Mouse (Mus musculus): ENCODE results near the gene Prps2.
"Not testable (repeated sequence)": the region's sequence is repeated elsewhere in the genome, so short reads cannot be mapped to it uniquely, and the experiment has no call there.

Prps2 gene

DNA sequence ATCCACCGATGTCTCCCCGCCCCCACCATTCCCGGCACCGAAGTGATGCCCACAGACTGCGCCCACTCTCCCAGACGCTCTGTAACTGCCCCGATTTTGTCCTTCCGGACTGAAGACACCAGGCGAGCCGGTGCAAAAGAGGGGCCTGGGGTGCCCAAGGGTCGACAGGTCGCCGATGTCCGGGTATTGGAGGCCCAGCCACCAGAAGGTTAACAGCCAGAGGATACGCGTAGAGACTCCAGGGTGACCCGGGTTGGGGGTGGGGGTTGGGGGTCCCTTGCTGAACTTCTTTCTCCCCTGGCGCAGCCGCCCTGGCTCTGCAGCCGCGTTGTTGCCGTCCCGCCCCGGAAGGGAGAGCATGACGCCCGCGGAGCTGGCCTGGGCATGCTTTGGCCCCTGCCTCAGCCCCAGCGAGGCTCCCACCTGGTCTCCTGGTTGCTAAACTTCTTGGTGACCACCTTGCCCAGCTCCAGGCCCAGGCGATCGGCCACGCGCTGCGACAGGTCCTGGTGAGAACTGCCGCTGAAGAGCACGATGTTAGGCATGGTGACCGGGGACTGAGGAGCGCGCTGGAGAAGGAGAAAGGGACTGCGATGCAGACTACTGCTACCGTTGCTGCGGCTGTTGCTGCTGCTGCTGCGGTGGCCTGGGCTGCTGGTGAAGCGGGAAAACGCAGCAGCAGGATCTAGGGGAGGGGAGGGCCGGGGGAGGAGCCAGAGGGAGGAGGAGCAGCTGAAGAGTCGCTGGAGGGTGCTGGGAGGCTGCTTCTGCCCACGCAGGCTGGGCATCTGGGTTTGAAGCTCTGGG, at the start of gene Prps2:
Gene Prps2 (minus strand): TSS at position 703 of the 807 bp plus-strand sequence.
- peak; percentile 14 to 24 for DNase-seq (ENCODE audit: low spot score in 2 of 2)

DNA sequence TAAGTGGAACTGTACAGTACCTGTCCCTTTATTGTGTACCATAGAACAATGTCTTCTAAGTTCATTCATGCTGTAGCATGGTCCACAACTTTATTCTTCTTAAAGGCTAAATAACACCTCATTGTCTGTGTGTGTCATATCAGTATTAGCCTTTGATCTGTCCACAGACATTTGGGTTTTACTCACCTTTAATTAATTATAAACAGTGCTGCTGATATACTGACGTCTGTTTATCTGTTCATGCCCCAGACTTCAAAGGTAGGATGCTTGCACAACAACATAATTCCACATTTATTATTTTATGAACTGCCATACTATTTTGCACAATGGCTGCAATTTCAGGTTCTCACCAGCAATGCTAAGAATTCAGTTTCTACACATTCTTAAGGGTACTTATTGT, 35.1 kb upstream of the Prps2 start:
- DNase-seq (ENCODE audit: low spot score in 2 of 2) = no peak

DNA sequence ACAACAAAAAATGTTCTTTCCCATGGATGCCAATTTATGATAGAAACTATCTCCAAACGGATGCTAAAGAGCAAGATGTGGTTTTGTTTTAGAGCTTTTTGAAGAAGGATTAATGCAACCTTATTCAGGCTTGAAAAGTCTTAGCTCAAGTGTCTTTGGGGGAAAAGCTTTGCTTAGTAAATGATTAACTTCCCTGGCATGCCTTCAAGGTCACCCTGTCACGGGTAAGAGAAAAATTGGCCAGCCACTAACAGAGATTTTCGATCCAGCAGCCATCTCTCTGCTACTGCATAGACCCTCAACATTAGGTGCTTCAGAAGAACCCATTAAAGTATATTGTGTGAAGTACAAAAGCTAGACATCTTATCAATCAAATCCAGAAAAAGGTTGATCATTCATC, 12.4 kb upstream of the Prps2 start:
- DNase-seq (ENCODE audit: low spot score in 2 of 2) = no peak

DNA sequence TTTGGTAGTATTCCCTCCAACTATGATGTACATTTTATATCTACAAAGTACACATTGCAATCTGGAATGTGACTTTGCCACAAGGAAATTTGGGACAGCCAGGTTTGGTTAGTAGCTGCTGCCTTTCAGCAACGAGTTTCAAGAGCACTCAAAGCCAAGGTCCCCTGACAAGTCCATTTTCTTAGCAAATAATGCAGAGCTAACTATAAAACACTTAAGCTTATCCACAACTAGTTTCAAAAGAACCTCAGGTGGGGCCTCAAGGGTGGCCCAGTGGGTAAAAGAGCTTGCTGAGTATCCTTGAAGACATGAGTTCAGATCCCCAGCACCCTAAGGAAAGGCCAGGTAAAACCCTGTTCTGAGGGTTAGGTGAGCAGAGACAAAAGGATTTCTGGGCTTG, 4.1 kb upstream of the Prps2 start:
- no peak for DNase-seq (ENCODE audit: low spot score in 2 of 2)

DNA sequence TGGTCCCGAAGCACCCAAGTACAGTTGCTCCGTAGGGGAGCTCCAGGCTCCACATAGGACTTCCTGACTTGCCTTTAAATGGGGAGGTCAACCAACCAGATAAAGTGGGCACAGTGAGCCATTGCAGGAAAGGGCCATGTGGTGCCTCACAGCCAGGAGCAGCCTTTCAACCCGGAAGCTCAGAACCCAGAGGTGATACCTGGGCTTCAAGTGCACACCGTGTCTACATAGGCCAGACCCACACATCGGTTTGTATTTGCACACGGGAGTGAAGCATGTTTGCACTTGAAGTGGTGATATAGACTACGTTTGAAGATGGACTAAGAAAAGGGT, 271 bp upstream of the Prps2 start:
- no peak for DNase-seq (ENCODE audit: low spot score in 2 of 2)

DNA sequence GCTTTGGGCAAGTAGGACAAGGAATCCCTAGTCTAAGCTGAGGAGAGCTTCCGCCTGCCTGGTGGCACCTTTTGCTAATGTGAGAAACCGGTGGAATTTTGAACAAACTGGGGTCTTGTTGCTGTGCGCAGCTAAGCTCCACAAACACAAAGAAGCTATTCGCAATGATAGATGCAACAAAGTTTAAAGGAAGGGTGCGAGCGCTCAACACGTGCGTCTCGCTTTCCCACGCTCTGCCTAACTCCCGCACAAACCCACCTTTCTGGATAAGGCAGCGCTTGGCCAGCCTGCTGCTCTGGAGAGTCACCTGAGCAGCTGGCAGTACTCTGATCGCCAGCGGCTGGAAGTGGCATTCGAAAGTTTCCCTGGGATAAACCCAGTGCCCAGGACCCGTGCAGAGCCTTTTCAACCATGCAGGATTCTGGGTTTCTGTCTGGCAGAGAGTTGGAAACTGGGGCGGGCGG, 934 bp downstream of the Prps2 start:
- peak; percentile 2 to 8 for DNase-seq (ENCODE audit: low spot score in 2 of 2)

DNA sequence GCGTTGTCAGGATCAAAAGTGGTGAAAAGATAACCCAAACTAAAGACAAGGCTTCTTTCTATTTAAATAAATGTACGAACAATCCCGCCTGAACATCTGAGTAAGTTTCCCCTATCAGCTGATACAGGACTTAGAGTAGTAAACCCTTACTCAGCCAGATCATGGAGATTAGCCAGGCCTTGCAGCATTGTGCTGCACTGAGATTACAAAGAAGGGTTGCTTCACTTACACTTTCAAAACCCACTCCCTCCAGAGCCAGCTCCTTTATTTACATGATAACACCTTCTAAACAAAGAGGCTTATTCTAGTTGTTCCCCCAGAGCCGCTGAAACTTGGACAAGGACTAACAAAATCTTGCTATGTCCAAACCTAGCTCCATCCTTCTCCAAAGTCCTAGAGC, 2.5 kb downstream of the Prps2 start:
- no peak for DNase-seq (ENCODE audit: low spot score in 2 of 2)

DNA sequence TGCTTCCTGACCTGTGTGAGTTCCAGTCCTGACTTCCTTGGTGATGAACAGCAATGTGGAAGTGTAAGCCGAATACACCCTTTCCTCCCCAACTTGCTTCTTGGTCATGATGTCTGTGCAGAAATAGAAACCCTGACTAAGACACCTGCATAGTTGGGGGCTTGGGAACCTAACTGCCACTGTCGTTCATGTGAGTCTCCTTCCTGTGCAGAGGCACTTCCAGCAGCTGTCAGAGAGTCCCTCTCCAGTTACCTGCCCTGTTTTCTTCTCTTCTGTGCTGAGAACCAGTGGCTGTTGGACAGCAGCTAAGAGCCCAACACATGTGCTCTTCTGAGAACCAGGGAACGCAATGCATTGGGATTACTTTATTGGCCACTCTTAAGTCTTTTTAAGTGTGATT, 21.3 kb downstream of the Prps2 start:
- not testable (repeated sequence) for DNase-seq (ENCODE audit: low spot score in 2 of 2)

DNA sequence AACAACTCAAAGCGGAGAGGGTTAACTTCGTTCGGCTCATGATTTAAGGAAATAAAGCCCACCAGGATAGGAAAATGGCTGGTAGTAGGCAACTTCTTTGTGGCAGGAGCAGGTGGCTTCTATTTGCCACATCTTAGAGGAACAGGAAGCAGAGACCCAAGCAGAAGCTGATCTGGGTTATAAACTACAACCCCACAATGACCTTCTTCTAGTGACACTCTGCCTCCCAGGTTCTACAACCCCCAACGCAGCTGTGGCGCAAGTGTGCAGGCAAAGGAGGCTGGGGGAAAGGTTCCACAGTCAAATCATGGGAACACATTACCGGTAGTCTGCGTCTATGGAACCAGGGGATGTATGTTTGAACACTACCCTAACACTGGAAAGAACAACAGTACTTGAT, 22.8 kb downstream of the Prps2 start:
- DNase-seq (ENCODE audit: low spot score in 2 of 2) = no peak

DNA sequence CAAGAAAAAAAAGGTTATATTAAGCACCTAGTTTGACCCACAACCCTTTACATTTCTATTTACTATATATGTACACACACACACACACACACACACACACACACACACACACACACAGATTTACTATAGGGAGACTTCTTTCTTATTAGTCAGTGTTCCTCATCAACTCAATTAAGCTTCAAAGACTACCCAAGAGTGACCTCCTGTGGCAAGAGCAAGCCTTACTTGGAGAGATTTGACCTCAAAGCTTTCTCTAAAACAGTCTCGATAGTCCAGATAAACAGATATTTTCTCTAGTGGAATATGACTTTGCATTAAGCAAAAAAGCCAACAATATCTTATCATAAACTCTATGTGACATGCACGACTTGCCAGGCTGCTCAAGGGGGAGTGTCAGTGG, 25.1 kb downstream of the Prps2 start:
- DNase-seq (ENCODE audit: low spot score in 2 of 2) = no peak

DNA sequence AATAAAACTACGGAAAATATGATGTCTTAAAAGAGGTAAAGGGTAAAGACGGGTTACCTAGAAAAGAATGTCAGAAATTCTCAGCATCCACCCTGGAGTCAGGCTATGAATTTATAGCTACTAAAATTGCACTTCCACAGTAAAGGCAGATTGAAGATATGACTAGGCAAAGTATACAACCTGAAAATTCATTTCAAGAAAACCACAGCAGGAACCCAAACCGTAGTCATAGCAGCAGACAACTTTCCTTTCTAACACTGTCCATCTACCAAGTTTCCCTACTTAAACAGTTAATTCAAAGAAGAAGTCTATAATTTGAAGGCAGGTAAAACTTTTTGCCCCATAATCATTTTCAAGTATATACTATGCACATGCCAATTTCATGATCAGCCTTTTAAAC, 26.6 kb downstream of the Prps2 start:
- DNase-seq (ENCODE audit: low spot score in 2 of 2) = no peak

DNA sequence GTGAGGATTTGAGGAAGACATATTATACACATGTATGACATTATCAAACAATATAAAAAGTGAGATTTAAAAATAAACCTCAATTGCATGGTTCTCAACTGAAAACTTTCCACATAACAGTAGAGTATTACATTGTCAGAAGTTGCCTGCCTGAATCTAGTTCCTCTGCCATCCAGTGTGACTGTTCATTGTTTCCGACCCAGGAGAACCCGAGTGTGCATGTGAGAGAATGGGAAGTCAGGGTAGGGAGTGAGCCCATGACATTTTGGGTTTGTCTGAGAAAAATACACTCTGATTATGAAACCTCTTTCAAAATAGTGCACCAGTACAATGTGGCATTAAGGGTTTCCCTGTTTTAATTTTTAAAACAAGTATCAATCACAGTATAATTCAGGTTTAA, 28.9 kb downstream of the Prps2 start:
- DNase-seq (ENCODE audit: low spot score in 2 of 2) = no peak

DNA sequence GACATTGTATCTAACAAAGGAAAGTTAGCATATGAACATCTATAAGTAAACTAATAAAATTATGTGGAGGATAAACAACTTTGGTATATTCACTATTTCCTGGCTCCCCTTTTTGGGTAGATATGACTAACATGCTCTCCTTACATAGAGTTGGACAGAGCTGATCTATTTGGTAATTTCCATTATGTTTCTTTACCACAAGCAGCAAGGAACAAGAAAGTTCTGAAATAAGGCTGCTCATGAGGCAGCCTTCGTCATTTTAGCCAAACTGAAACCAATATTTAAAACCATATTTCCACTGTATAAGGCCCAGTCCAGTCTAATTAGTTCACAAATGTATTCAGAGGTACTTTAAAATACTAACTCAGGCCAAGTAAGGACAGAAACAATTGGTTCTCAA, 36.1 kb downstream of the Prps2 start:
- DNase-seq (ENCODE audit: low spot score in 2 of 2) = no peak

DNA sequence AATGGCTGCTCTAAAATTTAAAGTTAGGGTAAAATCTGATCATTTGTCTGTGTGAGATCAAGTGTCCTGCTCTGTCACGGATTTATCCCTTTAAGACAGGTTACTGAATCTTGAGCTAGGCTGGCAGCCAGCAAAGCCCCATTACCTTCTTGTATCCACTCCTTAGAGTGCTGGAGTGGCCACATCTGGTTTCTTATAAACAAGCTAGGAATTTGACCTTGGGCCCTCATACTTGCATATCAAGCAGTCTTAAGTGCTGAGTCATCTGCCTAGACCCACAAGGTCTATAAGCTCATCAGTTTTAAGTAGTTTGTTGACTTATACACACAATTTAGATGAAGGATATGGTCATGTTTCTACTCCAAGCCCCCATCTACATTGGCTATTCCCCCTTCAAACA, 38.2 kb downstream of the Prps2 start:
- no peak for DNase-seq (ENCODE audit: low spot score in 2 of 2)

DNA sequence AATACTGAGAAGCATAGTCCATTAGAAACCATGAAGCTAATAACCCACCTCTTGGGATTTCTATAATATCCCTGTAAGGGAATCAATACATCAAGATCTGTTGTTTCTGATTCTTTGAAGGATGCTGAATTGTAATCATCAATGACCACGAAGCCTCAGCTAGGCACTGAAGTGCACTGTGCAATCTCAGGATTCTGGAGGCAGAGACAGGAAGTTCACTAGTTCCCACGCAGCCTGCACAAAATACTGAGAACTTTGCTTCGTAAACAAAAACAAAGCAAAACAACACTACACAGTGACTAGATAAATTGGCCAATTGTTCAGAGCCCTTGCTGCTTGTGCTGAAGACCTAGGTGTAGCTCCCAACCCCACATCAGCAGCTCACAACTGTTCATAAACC, 40.7 kb downstream of the Prps2 start:
- DNase-seq (ENCODE audit: low spot score in 2 of 2) = no peak

DNA sequence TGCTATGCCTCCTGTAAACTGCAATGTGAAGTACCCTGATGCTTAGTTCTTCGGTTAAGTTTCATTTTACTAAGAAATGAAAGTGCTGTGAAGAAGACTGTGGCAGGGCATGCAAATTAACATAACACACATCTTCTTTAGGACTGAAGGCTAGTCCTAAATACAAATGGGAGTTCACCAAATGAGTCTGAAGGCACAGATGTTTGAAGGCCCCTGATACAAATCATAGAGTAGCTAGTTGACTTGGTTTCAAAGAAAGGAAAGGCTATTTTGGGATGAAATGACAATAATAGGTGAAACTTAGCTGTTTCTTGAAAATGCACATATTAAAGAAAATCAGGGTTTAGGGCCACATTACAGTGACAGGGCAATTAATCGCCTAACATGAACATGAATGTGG, 42.4 kb downstream of the Prps2 start:
- DNase-seq (ENCODE audit: low spot score in 2 of 2) = no peak

DNA sequence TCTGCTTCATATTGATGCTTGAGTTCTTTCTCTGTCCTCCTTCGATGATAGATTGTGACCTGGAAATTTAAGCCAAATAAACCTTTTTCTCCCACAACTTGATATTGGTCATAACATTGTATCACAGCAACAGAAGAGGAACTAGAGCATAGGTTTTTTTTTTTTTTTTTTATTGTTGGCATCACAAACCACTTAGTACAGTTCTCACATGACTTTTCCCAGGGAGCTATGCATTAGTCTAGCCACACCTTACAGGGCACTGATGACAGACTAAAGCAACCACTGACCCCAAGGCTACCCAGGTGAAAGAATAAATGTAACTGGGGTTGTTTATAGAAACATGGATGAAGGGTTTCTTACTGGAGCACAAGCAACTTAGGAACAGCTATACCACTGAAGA, 44.6 kb downstream of the Prps2 start:
- no peak for DNase-seq (ENCODE audit: low spot score in 2 of 2)

DNA sequence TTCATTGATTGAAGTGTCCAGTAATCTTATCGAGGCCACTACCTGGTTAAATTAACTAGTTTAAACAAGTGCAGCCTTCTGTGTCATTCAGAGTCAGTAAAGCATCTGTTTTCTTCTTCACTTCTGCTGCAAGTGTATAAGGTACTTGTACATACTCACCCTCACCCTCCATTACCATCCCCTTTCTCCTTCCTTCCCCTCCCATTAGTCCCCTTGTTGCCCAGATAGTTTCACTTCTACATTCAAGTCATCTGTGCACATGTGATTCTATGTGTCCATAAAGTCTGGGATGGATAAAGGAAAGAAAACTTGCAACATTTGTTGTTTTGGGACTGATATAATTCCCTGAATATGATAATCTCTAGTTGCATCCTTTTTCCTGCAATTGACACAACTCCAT, 48.0 kb downstream of the Prps2 start:
- no peak for DNase-seq (ENCODE audit: low spot score in 2 of 2)

DNA sequence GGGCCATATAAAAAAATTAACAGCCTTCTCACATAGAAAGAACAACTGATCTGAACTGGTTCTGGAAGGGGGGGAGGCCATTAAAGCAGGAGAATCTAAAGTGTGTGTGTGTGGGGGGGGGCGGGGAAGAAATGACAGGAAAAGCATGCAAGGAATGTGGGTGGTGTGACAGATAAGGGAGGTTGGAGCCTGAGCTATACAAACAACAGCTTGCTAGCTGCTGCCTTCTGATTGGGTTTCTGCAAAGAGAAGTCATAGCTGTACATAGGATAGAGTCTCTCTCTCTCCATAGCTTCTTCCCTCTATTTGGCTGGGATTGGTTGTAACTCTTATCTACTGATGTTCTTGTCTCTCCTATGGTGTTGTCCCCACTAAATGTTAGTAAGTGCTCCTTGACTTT, 49.9 kb downstream of the Prps2 start:
- DNase-seq (ENCODE audit: low spot score in 2 of 2) = no peak

DNA sequence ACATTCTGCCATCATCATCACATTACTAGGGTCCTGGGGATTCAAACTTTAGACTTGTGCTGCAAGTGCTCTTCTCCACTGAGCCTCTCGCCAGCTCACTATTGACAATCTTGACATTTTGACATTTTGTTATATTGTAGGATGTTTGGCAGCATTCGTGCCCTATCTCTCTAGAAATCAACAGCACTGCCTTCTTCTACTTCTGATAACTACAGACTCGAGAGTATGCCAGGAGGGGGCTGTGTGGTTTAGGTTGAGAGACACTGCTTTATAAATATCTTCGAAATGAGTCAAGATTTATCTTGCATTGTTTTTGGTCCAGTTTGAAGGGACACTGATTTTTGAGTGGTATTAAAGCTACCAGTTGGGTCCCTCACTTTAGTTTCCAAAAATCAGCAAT, 51.6 kb downstream of the Prps2 start:
- no peak for DNase-seq (ENCODE audit: low spot score in 2 of 2)

DNA sequence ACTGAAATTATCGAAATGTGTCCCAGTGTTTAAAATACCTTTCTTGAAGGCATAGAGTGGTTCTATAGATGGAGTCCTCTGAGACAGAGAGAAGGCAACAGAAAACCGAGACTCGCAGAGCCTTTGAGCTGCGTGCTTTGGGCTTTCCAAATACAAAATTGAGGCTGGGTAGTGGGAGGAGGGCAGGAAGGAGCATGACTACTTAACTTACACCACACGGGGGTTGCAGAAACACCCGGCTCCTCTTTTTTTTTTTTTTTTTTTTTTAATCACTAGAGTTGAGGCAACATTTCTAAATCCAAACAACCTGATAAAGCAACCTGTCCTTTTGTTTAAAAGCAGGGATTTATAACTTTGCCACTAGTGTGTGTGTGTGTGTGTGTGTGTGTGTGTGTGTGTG, 52.1 kb downstream of the Prps2 start, which contains the start of gene Tlr7:
Gene Tlr7 (minus strand): TSS at position 160 of the 400 bp plus-strand sequence.
- DNase-seq (ENCODE audit: low spot score in 2 of 2) = no peak

DNA sequence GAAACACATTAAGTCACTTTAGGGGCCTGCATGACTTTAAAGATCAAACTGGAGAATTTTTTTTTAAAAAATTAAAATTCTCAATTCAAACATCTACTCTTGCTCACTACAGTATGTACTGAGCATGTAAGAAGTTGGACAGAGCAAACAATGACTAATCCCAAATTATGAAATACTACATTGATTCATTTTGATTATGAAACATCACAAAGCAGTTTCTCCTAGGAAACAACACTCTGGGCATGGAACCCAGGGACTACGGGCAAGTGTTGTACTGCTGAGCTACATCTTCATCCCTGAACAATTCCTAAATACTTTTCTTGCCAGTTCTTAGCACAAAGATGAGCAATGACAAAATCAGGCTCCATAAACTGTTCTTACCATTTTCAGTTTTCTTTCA, 52.9 kb downstream of the Prps2 start:
- DNase-seq (ENCODE audit: low spot score in 2 of 2) = no peak

DNA sequence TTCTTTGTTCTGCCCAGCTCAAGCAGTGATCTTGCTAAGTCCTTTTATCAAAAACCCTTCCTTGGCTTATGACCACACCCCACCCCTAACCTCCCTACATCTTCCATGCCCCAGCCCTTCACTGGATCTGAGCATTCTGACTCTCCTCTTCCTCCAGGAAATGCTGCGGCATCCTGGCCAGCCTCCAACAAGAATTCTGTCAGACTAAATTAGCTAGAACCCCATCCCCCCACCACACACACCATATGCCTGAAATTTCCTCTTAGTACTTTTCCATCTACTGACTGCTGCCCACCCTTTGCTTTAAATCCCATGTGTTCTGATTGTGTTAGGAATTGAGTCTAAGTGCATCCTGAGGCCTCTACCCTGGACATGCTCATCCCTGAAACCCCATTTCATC, 53.5 kb downstream of the Prps2 start:
- DNase-seq (ENCODE audit: low spot score in 2 of 2) = peak; percentile 2 to 3

DNA sequence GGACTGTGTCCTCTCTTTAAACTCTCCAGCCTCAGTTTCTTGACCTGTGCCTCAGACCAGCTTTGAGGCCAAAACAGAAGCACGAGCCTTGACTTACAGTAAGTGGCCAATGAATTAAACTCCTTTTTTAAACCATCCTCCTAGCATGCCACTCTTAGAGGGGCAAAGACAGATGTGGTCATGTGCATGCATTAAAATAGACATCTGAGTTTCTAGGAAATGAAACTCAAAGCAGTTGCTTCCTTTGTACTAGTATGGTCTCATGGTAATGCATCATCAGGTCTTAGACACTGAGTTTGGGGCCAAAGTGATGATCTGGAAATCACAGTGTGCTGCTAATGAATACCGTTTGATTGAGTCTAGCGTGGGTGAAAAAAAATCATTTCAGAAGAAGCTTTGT, 54.0 kb downstream of the Prps2 start:
- no peak for DNase-seq (ENCODE audit: low spot score in 2 of 2)
